Mouse (Mus musculus): ENCODE measurements around the gene Slc39a11. TPM values are rescaled to one million over a fixed set of nuclear protein-coding genes. Genes with fewer than 3 reads are reported as not detected.

Slc39a11 gene
- polyA plus RNA-seq, 1 experiment from 2014 or later, result 32.3 TPM

- Histone ChIP-seq H3K4me2 (replicated peaks) (no peak overlapping the region), H3K36me3 (no peaks in the 10 kb centered on the region), H3K4me1 (peaks cover 5% of the 10 kb centered on the region; the same call in 1 of the 2 replicates), H3K27ac (peak overlapping the region; percentile 12; the same call in 1 of the 2 replicates), H3K27me3 (no peaks in the 10 kb centered on the region), H3K9me3 (replicated peaks) (no peaks in the 10 kb centered on the region), H3K4me3 (no peak overlapping the region), H3K9ac (no peak overlapping the region)
- no peak for ATAC-seq (ENCODE audit: low FRiP score)
- WGBS, result 68% methylated on average over 10 of the region's 10 CpGs
Measured at GRCm38 (mm10) chr11:113245666-113246065, 404.2 kb downstream of the Slc39a11 start.

- ATAC-seq (ENCODE audit: low FRiP score), result no peak
- no peaks in the 10 kb centered on the region for H3K27me3 ChIP-seq
- H3K27ac ChIP-seq, result no peak overlapping the region
- peaks cover 21% of the 10 kb centered on the region for H3K4me1 ChIP-seq
- no peak overlapping the region for H3K4me2 ChIP-seq (replicated peaks)
- H3K9me3 ChIP-seq (replicated peaks), result no peaks in the 10 kb centered on the region
- H3K4me3 ChIP-seq, result no peak overlapping the region
- H3K36me3 ChIP-seq, result no peaks in the 10 kb centered on the region
- no peak overlapping the region for H3K9ac ChIP-seq
- WGBS, result 96% methylated on average over 2 of the region's 2 CpGs
Measured at GRCm38 (mm10) chr11:113234432-113234831, 415.4 kb downstream of the Slc39a11 start.

- H3K9me3 ChIP-seq (replicated peaks), result no peaks in the 10 kb centered on the region
- H3K4me3 ChIP-seq, result no peak overlapping the region
- 10% methylated on average over 6 of the region's 6 CpGs for WGBS
- ATAC-seq (ENCODE audit: low FRiP score), result peak; percentile 64
- H3K36me3 ChIP-seq, result no peaks in the 10 kb centered on the region
- no peak overlapping the region for H3K4me2 ChIP-seq (replicated peaks)
- H3K9ac ChIP-seq, result no peak overlapping the region
- peaks cover 21% of the 10 kb centered on the region for H3K4me1 ChIP-seq
- no peaks in the 10 kb centered on the region for H3K27me3 ChIP-seq
- 0 out of 2 replicates have a peak overlapping the region, but pooled peaks have one; percentile 8 for H3K27ac ChIP-seq
Measured at GRCm38 (mm10) chr11:113232049-113232448, 417.8 kb downstream of the Slc39a11 start.

GRCm38 (mm10) chr11:113230410-113231132 lies 419.3 kb downstream of the Slc39a11 start:
- no peaks in the 10 kb centered on the region for H3K9me3 ChIP-seq (replicated peaks)
- ATAC-seq (ENCODE audit: low FRiP score), result peak; percentile 72

GRCm38 (mm10) chr11:113225748-113226147 lies 424.1 kb downstream of the Slc39a11 start:
- Histone ChIP-seq H3K27ac (no peak overlapping the region), H3K4me3 (no peak overlapping the region), H3K4me2 (replicated peaks) (no peak overlapping the region), H3K27me3 (no peaks in the 10 kb centered on the region), H3K4me1 (peaks cover 30% of the 10 kb centered on the region), H3K9me3 (replicated peaks) (no peaks in the 10 kb centered on the region), H3K36me3 (no peaks in the 10 kb centered on the region), H3K9ac (no peak overlapping the region)
- ATAC-seq (ENCODE audit: low FRiP score), result no peak
- 69% methylated on average over 3 of the region's 3 CpGs for WGBS

More at GRCm38 (mm10) chr11:113230410-113231132, 419.3 kb downstream of the Slc39a11 start:
- no peaks in the 10 kb centered on the region for H3K27me3 ChIP-seq
- no peak overlapping the region; the same call in 1 of the 2 replicates for H3K27ac ChIP-seq
- no peak overlapping the region for H3K4me2 ChIP-seq (replicated peaks)
- no peak overlapping the region for H3K4me3 ChIP-seq
- H3K4me1 ChIP-seq, result peaks cover 21% of the 10 kb centered on the region
- H3K36me3 ChIP-seq, result no peaks in the 10 kb centered on the region
- WGBS, result 39% methylated on average over 6 of the region's 6 CpGs
- H3K9ac ChIP-seq, result no peak overlapping the region

- no peak for ATAC-seq (ENCODE audit: low FRiP score)
- no peaks in the 10 kb centered on the region for H3K36me3 ChIP-seq
- no peak overlapping the region for H3K4me3 ChIP-seq
- WGBS, result 65% methylated on average over 4 of the region's 4 CpGs
- no peak overlapping the region for H3K9ac ChIP-seq
- peaks cover 23% of the 10 kb centered on the region for H3K4me1 ChIP-seq
- H3K27ac ChIP-seq, result 0 out of 2 replicates have a peak overlapping the region, but pooled peaks have one; percentile 36
- 0 out of 2 replicates have a peak, but pooled peaks cover 3% of the 10 kb centered on the region for H3K9me3 ChIP-seq (replicated peaks)
- no peaks in the 10 kb centered on the region for H3K27me3 ChIP-seq
- no peak overlapping the region for H3K4me2 ChIP-seq (replicated peaks)
Measured at GRCm38 (mm10) chr11:113223756-113224323, 426.0 kb downstream of the Slc39a11 start.

- Histone ChIP-seq H3K4me1 (peaks cover 23% of the 10 kb centered on the region), H3K27me3 (no peaks in the 10 kb centered on the region), H3K9ac (no peak overlapping the region), H3K27ac (peak overlapping the region; percentile 74), H3K4me2 (replicated peaks) (peak overlapping the region; percentile 21), H3K36me3 (no peaks in the 10 kb centered on the region), H3K4me3 (no peak overlapping the region), H3K9me3 (replicated peaks) (0 out of 2 replicates have a peak, but pooled peaks cover 3% of the 10 kb centered on the region)
- 17% methylated on average over 18 of the region's 18 CpGs for WGBS
- peak; percentile 81 for ATAC-seq (ENCODE audit: low FRiP score)
Measured at GRCm38 (mm10) chr11:113221267-113222195, 428.3 kb downstream of the Slc39a11 start.

- H3K4me2 ChIP-seq (replicated peaks), result no peak overlapping the region
- H3K27ac ChIP-seq, result peak overlapping the region; percentile 74
- H3K36me3 ChIP-seq, result no peaks in the 10 kb centered on the region
- H3K27me3 ChIP-seq, result no peaks in the 10 kb centered on the region
- no peak overlapping the region for H3K9ac ChIP-seq
- H3K4me3 ChIP-seq, result no peak overlapping the region
- no peak for ATAC-seq (ENCODE audit: low FRiP score)
- H3K9me3 ChIP-seq (replicated peaks), result 0 out of 2 replicates have a peak, but pooled peaks cover 3% of the 10 kb centered on the region
- peaks cover 23% of the 10 kb centered on the region for H3K4me1 ChIP-seq
- WGBS, result 58% methylated on average over 2 of the region's 2 CpGs
Measured at GRCm38 (mm10) chr11:113220649-113221048, 429.2 kb downstream of the Slc39a11 start.

- 89% methylated on average over 7 of the region's 7 CpGs for WGBS
- Histone ChIP-seq H3K36me3 (no peaks in the 10 kb centered on the region), H3K9me3 (replicated peaks) (0 out of 2 replicates have a peak, but pooled peaks cover 3% of the 10 kb centered on the region), H3K9ac (no peak overlapping the region), H3K4me2 (replicated peaks) (no peak overlapping the region), H3K4me1 (no peaks in the 10 kb centered on the region), H3K4me3 (no peak overlapping the region), H3K27ac (no peak overlapping the region), H3K27me3 (no peaks in the 10 kb centered on the region)
- ATAC-seq (ENCODE audit: low FRiP score), result no peak
Measured at GRCm38 (mm10) chr11:113214741-113215140, 435.1 kb downstream of the Slc39a11 start.

GRCm38 (mm10) chr11:113212390-113213025 lies 437.4 kb downstream of the Slc39a11 start:
- Histone ChIP-seq H3K4me1 (no peaks in the 10 kb centered on the region), H3K27me3 (no peaks in the 10 kb centered on the region), H3K36me3 (no peaks in the 10 kb centered on the region), H3K27ac (no peak overlapping the region), H3K9me3 (replicated peaks) (no peaks in the 10 kb centered on the region), H3K4me2 (replicated peaks) (no peak overlapping the region), H3K4me3 (no peak overlapping the region), H3K9ac (no peak overlapping the region)
- WGBS, result 69% methylated on average over 13 of the region's 13 CpGs
- ATAC-seq (ENCODE audit: low FRiP score), result no peak

GRCm38 (mm10) chr11:113209220-113209878 lies 440.5 kb downstream of the Slc39a11 start:
- Histone ChIP-seq H3K9ac (no peak overlapping the region), H3K4me2 (replicated peaks) (no peak overlapping the region), H3K4me3 (no peak overlapping the region), H3K9me3 (replicated peaks) (no peaks in the 10 kb centered on the region), H3K36me3 (no peaks in the 10 kb centered on the region), H3K27me3 (0 out of 2 replicates have a peak, but pooled peaks cover 2% of the 10 kb centered on the region), H3K4me1 (no peaks in the 10 kb centered on the region), H3K27ac (no peak overlapping the region)
- 81% methylated on average over 16 of the region's 16 CpGs for WGBS
- no peak for ATAC-seq (ENCODE audit: low FRiP score)

All from hindbrain, embryonic 12.5 days (tissue).